Mouse (Mus musculus) lung, embryonic 14.5 days (tissue): ENCODE measurements around the gene Olfr632. TPM values are rescaled to one million over a fixed set of nuclear protein-coding genes. Genes with fewer than 3 reads are reported as not detected.
"Not testable (repeated sequence)": the region's sequence is repeated elsewhere in the genome, so short reads cannot be mapped to it uniquely, and the experiment has no call there.

ENCODE experiments used
- ATAC-seq: fragments of 200-750 bp; cut with Nextera tagmentation; 2 replicates; pipeline ENCODE4 v1.8.0; 2017; ENCODE audit warnings: mild to moderate bottlenecking, moderate TSS enrichment, moderate library complexity; ENCODE audit not compliant: insufficient read depth
- DNase-seq: peaks from one replicate; pipeline ENCODE4 v3.0.0-alpha.2; 2015
- H3K27ac ChIP-seq: fragments of 300-500 bp; sonication (generic); 2 replicates; pipeline ENCODE4 v1.5.1; 2014; ENCODE audit warnings: low read depth, mild to moderate bottlenecking, moderate library complexity
- H3K27me3 ChIP-seq: fragments of 300-500 bp; sonication (generic); 2 replicates; pipeline ENCODE4 v1.6.1; 2014; ENCODE audit warnings: low read length, control low read depth; ENCODE audit not compliant: insufficient read depth
- H3K36me3 ChIP-seq: fragments of 300-500 bp; sonication (generic); 2 replicates; pipeline ENCODE4 v1.6.1; 2014; ENCODE audit warnings: control low read depth; ENCODE audit not compliant: insufficient read depth
- H3K4me1 ChIP-seq: fragments of 300-500 bp; sonication (generic); 2 replicates; pipeline ENCODE4 v1.6.1; 2014; ENCODE audit warnings: antibody characterized with exemption, control low read depth; ENCODE audit not compliant: insufficient read depth
- H3K4me2 ChIP-seq: fragments of 300-500 bp; sonication (generic); 2 replicates; pipeline ENCODE4 v1.6.1; 2014; ENCODE audit warnings: mild to moderate bottlenecking
- H3K4me3 ChIP-seq: fragments of 300-500 bp; sonication (generic); 2 replicates; pipeline ENCODE4 v1.5.1; 2014; ENCODE audit warnings: low read depth, low read length
- H3K9ac ChIP-seq: fragments of 300-500 bp; sonication (generic); 2 replicates; pipeline ENCODE4 v1.6.1; 2014
- H3K9me3 ChIP-seq: fragments of 300-500 bp; sonication (generic); 2 replicates; pipeline ENCODE4 v1.6.1; 2016; ENCODE audit warnings: low read depth, low read length, control low read depth
- CTCF ChIP-seq: IDR thresholded peaks from 2 replicates; pipeline ENCODE4 v1.5.1; 2016; ENCODE audit warnings: antibody characterized with exemption, low read depth
- WGBS: fragments of 180-500 bp; shearing (Covaris S2); extraction: QIAGEN DNeasy Blood & Tissue Kit; methylation state at CpG from one replicate; pipeline ENCODE4 v1.1.7; 2014; 5-methylcytosine and 5-hydroxymethylcytosine counted together
- polyA plus RNA-seq: library from polyadenylated mRNA; unstranded; fragments of >200 nt; fragmentation: Nextera tagmentation; extraction: Ambion mirVana; gene quantifications from 2 replicates; pipeline ENCODE4 v1.2.1, GENCODE M21; 2014

The Olfr632 gene
- polyA plus RNA-seq, 1 experiment from 2014 or later: not detected

DNA sequence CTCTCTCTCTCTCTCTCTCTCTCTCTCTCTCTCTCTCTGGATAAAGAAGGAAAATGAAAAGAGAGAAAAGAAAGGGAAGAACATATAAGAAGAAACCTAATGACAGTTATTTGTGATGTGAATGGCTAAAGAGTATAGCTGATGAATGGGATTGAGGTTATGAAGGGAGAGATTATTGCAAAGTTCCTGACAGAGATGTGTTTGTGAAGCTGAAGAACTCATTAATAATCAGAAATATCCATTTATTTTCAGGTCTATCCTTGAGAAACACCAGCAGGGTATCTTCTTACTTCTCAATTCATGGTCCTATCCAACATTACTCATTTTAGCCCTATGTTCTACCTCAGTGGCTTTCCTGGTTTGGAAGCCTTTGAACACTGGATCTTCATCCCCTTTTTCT lies 5.6 kb upstream of the Olfr632 start, which contains the start of gene Olfr631:
Gene Olfr631, plus strand, starts transcription at position 301 of the 400 bp plus-strand sequence.
- Histone ChIP-seq H3K27me3 (no peaks in the 10 kb centered on the region), H3K4me1 (no peaks in the 10 kb centered on the region), H3K9ac (no peak within 1 kb of the TSS), H3K27ac (no peak within 1 kb of the TSS), H3K4me2 (no peak within 1 kb of the TSS), H3K36me3 (no peaks in the 10 kb centered on the region), H3K4me3 (no peak within 1 kb of the TSS), H3K9me3 (no peaks in the 10 kb centered on the region)
- ATAC-seq (no peak), DNase-seq (no peak)
- no peak for TF ChIP-seq CTCF

DNA sequence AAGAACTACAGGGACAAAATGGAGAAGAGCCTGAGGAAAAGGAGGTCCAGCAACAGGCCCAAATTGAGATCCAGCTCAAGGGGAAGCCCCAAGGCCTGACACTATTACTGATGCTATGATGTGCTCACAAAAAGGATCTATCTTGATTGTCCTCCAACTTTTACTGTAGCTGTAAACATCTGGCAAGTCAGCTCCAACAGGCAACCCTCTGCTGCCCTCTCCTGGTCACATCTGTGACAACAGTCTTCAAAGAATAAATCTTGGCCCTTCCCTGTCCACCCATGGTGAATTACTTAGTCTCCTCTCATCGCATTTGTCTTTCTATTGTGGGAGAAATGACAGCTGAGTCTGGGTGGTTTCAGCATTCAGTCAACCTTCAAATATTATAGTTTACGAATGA lies 8.6 kb downstream of the Olfr632 start:
- ATAC-seq: no peak
- DNase-seq: peak; percentile 84

DNA sequence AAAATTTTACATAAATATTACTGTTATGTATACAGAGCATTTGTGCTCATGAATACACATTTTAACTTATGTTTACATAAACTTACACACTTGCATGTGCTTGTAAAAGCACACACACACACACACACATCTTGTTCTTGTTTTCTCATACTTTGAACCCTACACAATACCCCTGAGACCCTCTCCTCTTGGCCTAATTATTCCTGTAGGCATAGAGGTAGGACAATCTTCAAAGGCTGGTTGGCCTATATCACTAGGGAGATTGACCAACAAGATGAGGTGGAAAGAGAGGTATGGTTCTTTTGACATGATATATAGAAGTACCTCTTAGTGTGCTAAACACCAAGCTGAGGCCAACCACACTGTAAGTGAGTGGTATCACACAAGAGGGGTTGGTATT lies 10.0 kb downstream of the Olfr632 start, which contains the start of gene Olfr633:
Gene Olfr633, plus strand, starts transcription at position 301 of the 400 bp plus-strand sequence.
- DNase-seq: no peak
- Histone ChIP-seq H3K4me3 (no peak within 1 kb of the TSS), H3K27me3 (no peaks in the 10 kb centered on the region), H3K4me2 (no peak within 1 kb of the TSS), H3K36me3 (no peaks in the 10 kb centered on the region), H3K27ac (no peak within 1 kb of the TSS), H3K9ac (no peak within 1 kb of the TSS), H3K9me3 (no peaks in the 10 kb centered on the region), H3K4me1 (no peaks in the 10 kb centered on the region)
- ATAC-seq: no peak
- no peak for TF ChIP-seq CTCF

More for the DNA sequence above, 8.6 kb downstream of the Olfr632 start:
- no peaks in the 10 kb centered on the region for H3K4me1 ChIP-seq
- H3K36me3 ChIP-seq: no peaks in the 10 kb centered on the region
- H3K4me3 ChIP-seq: no peak overlapping the region
- no peak overlapping the region for H3K4me2 ChIP-seq
- H3K27ac ChIP-seq: no peak overlapping the region
- 30% methylated on average over 2 of the region's 2 CpGs for WGBS
- peak; percentile 76 for TF ChIP-seq CTCF
- H3K27me3 ChIP-seq: no peaks in the 10 kb centered on the region
- no peak overlapping the region for H3K9ac ChIP-seq
- no peaks in the 10 kb centered on the region for H3K9me3 ChIP-seq

DNA sequence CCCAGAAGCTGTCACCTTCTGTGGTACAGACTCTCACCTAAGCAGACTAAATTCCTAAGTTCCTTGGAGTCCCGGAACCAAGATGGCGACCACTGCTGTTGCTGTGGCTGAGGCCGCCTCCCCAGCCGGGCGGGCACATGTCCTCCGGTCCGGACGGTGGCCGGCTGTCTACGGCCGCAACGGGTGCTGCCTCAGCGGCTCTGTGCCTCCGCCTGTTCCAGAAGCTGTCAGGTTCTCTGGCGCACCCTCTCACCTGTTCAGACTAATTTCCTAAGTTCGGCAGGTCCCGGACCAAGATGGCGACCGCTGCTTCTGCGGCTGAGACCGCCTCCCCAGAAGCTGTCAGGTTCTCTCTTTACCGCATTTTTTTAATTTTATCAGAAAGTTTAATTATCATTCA lies 32.7 kb downstream of the Olfr632 start:
- ATAC-seq, H3K4me2 ChIP-seq, H3K9me3 ChIP-seq, H3K27ac ChIP-seq, H3K36me3 ChIP-seq, H3K27me3 ChIP-seq, H3K4me3 ChIP-seq, DNase-seq, H3K4me1 ChIP-seq, H3K9ac ChIP-seq: not testable (repeated sequence)
- 93% methylated on average over 22 of the region's 22 CpGs for WGBS

DNA sequence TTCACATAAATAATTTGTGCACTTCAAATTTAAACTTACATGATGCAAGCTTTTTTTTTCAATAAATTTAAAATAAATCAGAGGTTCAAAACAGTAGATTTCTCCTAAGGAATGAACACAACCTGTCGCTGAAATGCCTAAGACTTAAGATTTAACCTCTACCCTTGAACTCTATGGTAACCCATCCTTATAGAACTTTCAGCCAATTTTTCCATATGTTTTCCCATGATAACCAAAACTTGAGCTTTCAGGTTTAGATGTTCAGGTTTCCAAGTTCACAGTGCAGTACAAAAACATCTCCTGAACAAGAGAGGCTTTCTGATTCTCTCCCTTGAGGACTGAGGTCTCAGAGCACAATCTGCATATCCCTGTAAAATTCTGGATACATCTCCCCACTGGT lies 36.7 kb downstream of the Olfr632 start, which contains the start of gene Olfr635:
Gene Olfr635, plus strand, starts transcription at position 301 of the 400 bp plus-strand sequence.
- no peak for DNase-seq

DNA sequence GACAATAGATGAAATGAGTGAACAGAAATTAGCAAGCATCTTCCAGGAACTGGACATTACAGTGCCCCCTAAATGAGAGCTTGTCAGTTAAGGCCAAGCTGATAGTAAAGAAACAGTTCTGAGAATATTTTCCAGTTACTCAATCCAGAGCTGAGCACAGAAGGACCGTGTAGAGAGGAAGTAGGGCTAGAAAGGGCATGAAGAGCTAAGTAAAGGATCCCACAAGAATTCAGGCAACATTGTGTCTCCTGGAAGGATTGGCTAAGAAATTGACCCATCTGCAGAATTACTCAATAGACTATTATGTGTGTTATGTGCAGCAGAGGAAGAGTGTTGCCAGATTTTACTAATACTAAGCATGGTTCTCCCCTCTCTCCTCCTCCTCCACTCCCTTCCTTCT lies 37.6 kb downstream of the Olfr632 start:
- Histone ChIP-seq H3K9me3 (no peaks in the 10 kb centered on the region), H3K4me1 (no peaks in the 10 kb centered on the region), H3K27ac (no peak overlapping the region), H3K36me3 (no peaks in the 10 kb centered on the region), H3K4me3 (no peak overlapping the region), H3K27me3 (no peaks in the 10 kb centered on the region), H3K4me2 (no peak overlapping the region), H3K9ac (no peak overlapping the region)
- TF ChIP-seq CTCF: no peak
- WGBS: 38% methylated on average over 1 of the region's 1 CpGs
- ATAC-seq: no peak
- DNase-seq: no peak

More for the DNA sequence above, 36.7 kb downstream of the Olfr632 start, which contains the start of gene Olfr635:
- H3K9ac ChIP-seq: no peak within 1 kb of the TSS
- no peaks in the 10 kb centered on the region for H3K9me3 ChIP-seq
- no peaks in the 10 kb centered on the region for H3K36me3 ChIP-seq
- no peak within 1 kb of the TSS for H3K4me3 ChIP-seq
- no peaks in the 10 kb centered on the region for H3K27me3 ChIP-seq
- ATAC-seq: no peak
- TF ChIP-seq CTCF: no peak
- H3K4me1 ChIP-seq: no peaks in the 10 kb centered on the region
- no peak within 1 kb of the TSS for H3K27ac ChIP-seq
- H3K4me2 ChIP-seq: no peak within 1 kb of the TSS
- WGBS: 80% methylated on average over 1 of the region's 1 CpGs

Other genes with a start within 250 kb of the Olfr632 start
- not detected in 2 replicates for gene Olfr243, start 219.7 kb upstream of the Olfr632 start, polyA plus RNA-seq
- gene Olfr628, start 204.0 kb upstream of the Olfr632 start, polyA plus RNA-seq: not detected in 2 replicates
- not detected in 2 replicates for gene Olfr629, start 189.4 kb upstream of the Olfr632 start, polyA plus RNA-seq
- not detected in 2 replicates for gene Olfr630, start 177.0 kb upstream of the Olfr632 start, polyA plus RNA-seq
- gene Olfr69, start 162.8 kb upstream of the Olfr632 start, polyA plus RNA-seq: not detected in 2 replicates
- not detected in 2 replicates for gene Olfr68, start 154.6 kb upstream of the Olfr632 start, polyA plus RNA-seq
- gene Olfr67, start 142.5 kb upstream of the Olfr632 start, polyA plus RNA-seq: not detected in 2 replicates
- 3,031 and 3,067 TPM in 2 replicates for gene Hbb-bt, start 120.4 kb upstream of the Olfr632 start, polyA plus RNA-seq
- gene Hbb-bs, start 106.3 kb upstream of the Olfr632 start, polyA plus RNA-seq: 7,232 and 7,259 TPM in 2 replicates
- gene Hbb-bh2, start 93.8 kb upstream of the Olfr632 start, polyA plus RNA-seq: not detected in 2 replicates
- gene Hbb-bh1, start 91.2 kb upstream of the Olfr632 start, polyA plus RNA-seq: 9.2 and 18.0 TPM in 2 replicates
- 1,485 and 1,968 TPM in 2 replicates for gene Hbb-y, start 81.1 kb upstream of the Olfr632 start, polyA plus RNA-seq
- gene Olfr66, start 48.1 kb upstream of the Olfr632 start, polyA plus RNA-seq: not detected in 2 replicates
- not detected in 2 replicates for gene Olfr64, start 39.9 kb upstream of the Olfr632 start, polyA plus RNA-seq
- gene Olfr65, start 30.9 kb upstream of the Olfr632 start, polyA plus RNA-seq: not detected in 2 replicates
- not detected in 2 replicates for gene Olfr631, start 5.5 kb upstream of the Olfr632 start, polyA plus RNA-seq
- gene Olfr633, start 10.1 kb downstream of the Olfr632 start, polyA plus RNA-seq: not detected in 2 replicates
- gene Olfr635, start 36.8 kb downstream of the Olfr632 start, polyA plus RNA-seq: not detected in 2 replicates
- gene Olfr638, start 64.4 kb downstream of the Olfr632 start, polyA plus RNA-seq: not detected in 2 replicates
- not detected in 2 replicates for gene Olfr639, start 83.0 kb downstream of the Olfr632 start, polyA plus RNA-seq
- gene Olfr640, start 91.2 kb downstream of the Olfr632 start, polyA plus RNA-seq: not detected in 2 replicates
- gene Olfr641, start 101.1 kb downstream of the Olfr632 start, polyA plus RNA-seq: not detected in 2 replicates
- not detected in 2 replicates for gene Olfr642, start 118.3 kb downstream of the Olfr632 start, polyA plus RNA-seq
- gene 4930516K23Rik, start 127.1 kb downstream of the Olfr632 start, polyA plus RNA-seq: not detected in 2 replicates
- gene Olfr644, start 137.5 kb downstream of the Olfr632 start, polyA plus RNA-seq: not detected in 2 replicates
- gene Olfr645, start 151.1 kb downstream of the Olfr632 start, polyA plus RNA-seq: not detected in 2 replicates
- gene Olfr646, start 170.5 kb downstream of the Olfr632 start, polyA plus RNA-seq: not detected in 2 replicates
- gene Ubqln5, start 195.5 kb downstream of the Olfr632 start, polyA plus RNA-seq: not detected in 2 replicates
- gene Olfr643, start 203.1 kb downstream of the Olfr632 start, polyA plus RNA-seq: not detected in 2 replicates
- gene Ubqln3, start 208.9 kb downstream of the Olfr632 start, polyA plus RNA-seq: not detected in 2 replicates
- not detected in 2 replicates for gene Ubqlnl, start 216.2 kb downstream of the Olfr632 start, polyA plus RNA-seq
- 0.08 TPM in 1 of 2 replicates, not detected in the other for gene Olfm5, start 230.5 kb downstream of the Olfr632 start, polyA plus RNA-seq
- 0.32 and 0.37 TPM in 2 replicates for gene Olfr648, start 249.0 kb downstream of the Olfr632 start, polyA plus RNA-seq